Mouse (Mus musculus) olfactory bulb, adult 2 months (tissue): Measurements from ENCODE around the gene Gm14322.
"Not testable (repeated sequence)": the region's sequence is repeated elsewhere in the genome, so short reads cannot be mapped to it uniquely, and the experiment has no call there.

Experiments used
- CTCF ChIP-seq: fragments of 200-500 bp; IDR thresholded peaks from 2 replicates; pipeline ENCODE4 v1.5.1; 2012; ENCODE audit warnings: low read depth, mild to moderate bottlenecking, low read length, moderate library complexity; ENCODE audit not compliant: insufficient read depth
- POLR2A ChIP-seq: fragments of 200-500 bp; IDR thresholded peaks from 2 replicates; pipeline ENCODE4 v1.6.1; 2012; ENCODE audit warnings: mild to moderate bottlenecking, low read depth, low read length, moderate library complexity; ENCODE audit not compliant: insufficient read depth

- TF ChIP-seq POLR2A, CTCF: not testable (repeated sequence)
Measured at GRCm38 (mm10) chr2:177741487-177741886, 17.6 kb upstream of the Gm14322 start.
